Mouse (Mus musculus): Measurements from ENCODE around the gene Ralbp1.

GRCm38 (mm10) chr17:65867996-65868395, 17.6 kb downstream of the Ralbp1 start:
- TF ChIP-seq CTCF (IDR thresholded peaks at IDR 0.05; ENCODE audit: insufficient read depth, low read length) (no peak), POLR2A (IDR thresholded peaks at IDR 0.05; ENCODE audit: borderline replicate concordance, extremely low read depth, low read depth, low read length) (no peak)

All from lung, adult 2 months (tissue).